Mouse (Mus musculus): ENCODE measurements around the gene Gm7534. TPM values are rescaled to one million over a fixed set of nuclear protein-coding genes. Genes with fewer than 3 reads are reported as not detected.
"Not testable (repeated sequence)": the region's sequence is repeated elsewhere in the genome, so short reads cannot be mapped to it uniquely, and the experiment has no call there.

Gm7534 gene
- total RNA-seq, 1 experiment = not detected

- DNase-seq (ENCODE audit: low read depth, low spot score) = no peak
- no peaks in the 10 kb centered on the region for H3K4me1 ChIP-seq (ENCODE audit: control insufficient read depth in 2 of 2, insufficient read depth in 2 of 2, low read length in 2 of 2, poor library complexity in 1 of 2)
- H3K4me3 ChIP-seq (ENCODE audit: insufficient read depth in 1 of 2, low read depth in 1 of 2, low read length in 2 of 2, poor library complexity in 1 of 2, severe bottlenecking in 1 of 2) = no peak overlapping the region
Measured at GRCm38 (mm10) chr4:134164591-134164990, 38.2 kb downstream of the Gm7534 start.

GRCm38 (mm10) chr4:134160071-134160470, 42.7 kb downstream of the Gm7534 start:
- H3K4me3 ChIP-seq (ENCODE audit: insufficient read depth in 1 of 2, low read depth in 1 of 2, low read length in 2 of 2, poor library complexity in 1 of 2, severe bottlenecking in 1 of 2); H3K4me1 ChIP-seq (ENCODE audit: control insufficient read depth in 2 of 2, insufficient read depth in 2 of 2, low read length in 2 of 2, poor library complexity in 1 of 2); H3K9me3 ChIP-seq (ENCODE audit: control insufficient read depth, insufficient read depth, low read depth, low read length); DNase-seq (ENCODE audit: low read depth, low spot score); in situ Hi-C loops (cut with MboI; ENCODE audit: low sequenced_read_pairs in 2 of 2, unreplicated experiment in 2 of 2); H3K36me3 ChIP-seq (ENCODE audit: control insufficient read depth, insufficient read depth, low read length, poor library complexity, severe bottlenecking); H3K27ac ChIP-seq (ENCODE audit: insufficient read depth, low read depth, low read length, poor library complexity, severe bottlenecking); H3K9ac ChIP-seq (ENCODE audit: insufficient read depth, low read depth, low read length, poor library complexity, severe bottlenecking): not testable (repeated sequence)

More at GRCm38 (mm10) chr4:134164591-134164990, 38.2 kb downstream of the Gm7534 start:
- H3K36me3 ChIP-seq (ENCODE audit: control insufficient read depth, insufficient read depth, low read length, poor library complexity, severe bottlenecking) = peaks cover 2% of the 10 kb centered on the region; the same call in 1 of the 2 replicates
- H3K9ac ChIP-seq (ENCODE audit: insufficient read depth, low read depth, low read length, poor library complexity, severe bottlenecking) = no peak overlapping the region
- H3K9me3 ChIP-seq (ENCODE audit: control insufficient read depth, insufficient read depth, low read depth, low read length) = no peaks in the 10 kb centered on the region
- TF ChIP-seq ZC3H11A (IDR thresholded peaks at IDR 0.05; ENCODE audit: borderline replicate concordance, low read depth, low read length) = no peak
- TF ChIP-seq MAFK (IDR thresholded peaks at IDR 0.05; ENCODE audit: insufficient read depth, low read depth, low read length) = no peak
- TF ChIP-seq HCFC1 (IDR thresholded peaks at IDR 0.05; ENCODE audit: borderline replicate concordance, insufficient read depth, low read length) = no peak
- TF ChIP-seq CHD2 (IDR thresholded peaks at IDR 0.05; ENCODE audit: low read depth, low read length) = no peak
- no peak for TF ChIP-seq ZNF384 (IDR thresholded peaks at IDR 0.05; ENCODE audit: low read depth, low read length)
- in situ Hi-C loops (cut with MboI; ENCODE audit: low sequenced_read_pairs in 2 of 2, unreplicated experiment in 2 of 2) = no loop called here
- no peak overlapping the region for H3K27ac ChIP-seq (ENCODE audit: insufficient read depth, low read depth, low read length, poor library complexity, severe bottlenecking)

DNA sequence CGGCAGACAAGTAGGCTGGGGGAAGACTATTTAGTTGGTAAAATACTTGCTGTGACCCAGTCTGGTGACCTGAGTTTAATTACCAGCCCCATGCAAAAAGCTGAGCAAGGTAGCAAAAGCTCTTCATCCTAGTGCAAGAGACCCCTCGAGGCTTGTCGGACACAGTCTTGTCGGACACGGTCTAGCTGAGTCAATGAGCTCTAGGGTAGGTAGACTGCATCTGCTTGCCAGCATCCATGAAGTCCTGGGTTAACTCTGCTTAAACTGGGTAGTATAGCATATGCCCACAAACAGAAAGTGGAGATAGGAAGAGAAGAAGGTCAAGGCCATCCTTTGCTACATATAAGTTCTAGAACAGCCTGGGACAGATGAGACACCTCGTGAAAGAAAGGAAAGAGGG, 44.0 kb downstream of the Gm7534 start:
- no peak overlapping the region for H3K27ac ChIP-seq (ENCODE audit: insufficient read depth, low read depth, low read length, poor library complexity, severe bottlenecking)
- in situ Hi-C loops (cut with MboI; ENCODE audit: low sequenced_read_pairs in 2 of 2, unreplicated experiment in 2 of 2) = no loop called here
- DNase-seq (ENCODE audit: low read depth, low spot score) = no peak
- no peak overlapping the region for H3K4me3 ChIP-seq (ENCODE audit: insufficient read depth in 1 of 2, low read depth in 1 of 2, low read length in 2 of 2, poor library complexity in 1 of 2, severe bottlenecking in 1 of 2)
- H3K36me3 ChIP-seq (ENCODE audit: control insufficient read depth, insufficient read depth, low read length, poor library complexity, severe bottlenecking) = peaks cover 16% of the 10 kb centered on the region
- H3K9ac ChIP-seq (ENCODE audit: insufficient read depth, low read depth, low read length, poor library complexity, severe bottlenecking) = no peak overlapping the region
- no peaks in the 10 kb centered on the region for H3K4me1 ChIP-seq (ENCODE audit: control insufficient read depth in 2 of 2, insufficient read depth in 2 of 2, low read length in 2 of 2, poor library complexity in 1 of 2)
- H3K9me3 ChIP-seq (ENCODE audit: control insufficient read depth, insufficient read depth, low read depth, low read length) = no peaks in the 10 kb centered on the region
- TF ChIP-seq CHD2 (IDR thresholded peaks at IDR 0.05; ENCODE audit: low read depth, low read length) (no peak), ZNF384 (IDR thresholded peaks at IDR 0.05; ENCODE audit: low read depth, low read length) (no peak), HCFC1 (IDR thresholded peaks at IDR 0.05; ENCODE audit: borderline replicate concordance, insufficient read depth, low read length) (no peak), ZC3H11A (IDR thresholded peaks at IDR 0.05; ENCODE audit: borderline replicate concordance, low read depth, low read length) (no peak), MAFK (IDR thresholded peaks at IDR 0.05; ENCODE audit: insufficient read depth, low read depth, low read length) (no peak)

GRCm38 (mm10) chr4:134157558-134157957, 45.2 kb downstream of the Gm7534 start:
- in situ Hi-C loops (cut with MboI; ENCODE audit: low sequenced_read_pairs in 2 of 2, unreplicated experiment in 2 of 2) = no loop called here
- H3K4me3 ChIP-seq (ENCODE audit: insufficient read depth in 1 of 2, low read depth in 1 of 2, low read length in 2 of 2, poor library complexity in 1 of 2, severe bottlenecking in 1 of 2) = no peak overlapping the region
- TF ChIP-seq ZC3H11A (IDR thresholded peaks at IDR 0.05; ENCODE audit: borderline replicate concordance, low read depth, low read length) (no peak), ZNF384 (IDR thresholded peaks at IDR 0.05; ENCODE audit: low read depth, low read length) (no peak), HCFC1 (IDR thresholded peaks at IDR 0.05; ENCODE audit: borderline replicate concordance, insufficient read depth, low read length) (no peak), CHD2 (IDR thresholded peaks at IDR 0.05; ENCODE audit: low read depth, low read length) (no peak), MAFK (IDR thresholded peaks at IDR 0.05; ENCODE audit: insufficient read depth, low read depth, low read length) (no peak)
- no peak for DNase-seq (ENCODE audit: low read depth, low spot score)
- H3K36me3 ChIP-seq (ENCODE audit: control insufficient read depth, insufficient read depth, low read length, poor library complexity, severe bottlenecking) = peaks cover 16% of the 10 kb centered on the region
- H3K9me3 ChIP-seq (ENCODE audit: control insufficient read depth, insufficient read depth, low read depth, low read length) = no peaks in the 10 kb centered on the region
- no peak overlapping the region for H3K27ac ChIP-seq (ENCODE audit: insufficient read depth, low read depth, low read length, poor library complexity, severe bottlenecking)
- H3K9ac ChIP-seq (ENCODE audit: insufficient read depth, low read depth, low read length, poor library complexity, severe bottlenecking) = no peak overlapping the region
- no peaks in the 10 kb centered on the region for H3K4me1 ChIP-seq (ENCODE audit: control insufficient read depth in 2 of 2, insufficient read depth in 2 of 2, low read length in 2 of 2, poor library complexity in 1 of 2)

- Histone ChIP-seq H3K27ac (ENCODE audit: insufficient read depth, low read depth, low read length, poor library complexity, severe bottlenecking) (no peak overlapping the region), H3K4me3 (ENCODE audit: insufficient read depth in 1 of 2, low read depth in 1 of 2, low read length in 2 of 2, poor library complexity in 1 of 2, severe bottlenecking in 1 of 2) (no peak overlapping the region), H3K4me1 (ENCODE audit: control insufficient read depth in 2 of 2, insufficient read depth in 2 of 2, low read length in 2 of 2, poor library complexity in 1 of 2) (no peaks in the 10 kb centered on the region), H3K36me3 (ENCODE audit: control insufficient read depth, insufficient read depth, low read length, poor library complexity, severe bottlenecking) (peaks cover 18% of the 10 kb centered on the region), H3K9me3 (ENCODE audit: control insufficient read depth, insufficient read depth, low read depth, low read length) (no peaks in the 10 kb centered on the region), H3K9ac (ENCODE audit: insufficient read depth, low read depth, low read length, poor library complexity, severe bottlenecking) (no peak overlapping the region)
- TF ChIP-seq CHD2 (IDR thresholded peaks at IDR 0.05; ENCODE audit: low read depth, low read length) = no peak
- no peak for TF ChIP-seq ZNF384 (IDR thresholded peaks at IDR 0.05; ENCODE audit: low read depth, low read length)
- TF ChIP-seq HCFC1 (IDR thresholded peaks at IDR 0.05; ENCODE audit: borderline replicate concordance, insufficient read depth, low read length) = no peak
- TF ChIP-seq MAFK (IDR thresholded peaks at IDR 0.05; ENCODE audit: insufficient read depth, low read depth, low read length) = no peak
- TF ChIP-seq ZC3H11A (IDR thresholded peaks at IDR 0.05; ENCODE audit: borderline replicate concordance, low read depth, low read length) = no peak
- DNase-seq (ENCODE audit: low read depth, low spot score) = no peak
- in situ Hi-C loops (cut with MboI; ENCODE audit: low sequenced_read_pairs in 2 of 2, unreplicated experiment in 2 of 2) = no loop called here
Measured at GRCm38 (mm10) chr4:134156744-134157143, 46.1 kb downstream of the Gm7534 start.
